Mouse (Mus musculus) CD4-positive naive resting alpha-beta T cell, adult 76 days (primary cell): ENCODE results near the gene Prss56. TPM values are rescaled to one million over a fixed set of nuclear protein-coding genes. Genes with fewer than 3 reads are reported as not detected.

ENCODE experiments used
- total RNA-seq: library from RNA; stranded (reverse); gene quantifications from one replicate; pipeline ENCODE4 v1.2.4, GENCODE M21; 2023

Gene Prss56
- total RNA-seq: not detected

DNA sequence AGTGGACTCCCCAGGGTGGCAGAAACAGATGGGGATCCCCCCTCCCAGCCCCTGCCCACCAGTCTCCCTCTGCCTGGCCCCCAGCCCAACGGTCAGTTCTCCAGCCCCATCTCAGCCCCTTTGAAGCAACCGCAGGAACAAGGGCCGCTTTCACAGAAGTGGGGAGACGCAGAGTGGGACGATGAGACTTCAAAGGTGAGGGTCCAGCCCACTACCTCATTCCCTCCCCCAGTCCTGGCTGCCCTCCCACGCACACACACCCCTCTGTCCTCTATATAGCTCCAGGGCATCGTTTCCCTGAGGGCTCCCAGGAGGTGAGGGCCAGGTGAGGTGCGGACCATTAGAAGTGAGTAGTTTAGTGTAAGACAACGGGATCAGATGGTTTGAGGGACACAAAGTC, at the start of gene Prss56:
Prss56 (plus strand) TSS at position 301 of the 400 bp plus-strand sequence.

DNA sequence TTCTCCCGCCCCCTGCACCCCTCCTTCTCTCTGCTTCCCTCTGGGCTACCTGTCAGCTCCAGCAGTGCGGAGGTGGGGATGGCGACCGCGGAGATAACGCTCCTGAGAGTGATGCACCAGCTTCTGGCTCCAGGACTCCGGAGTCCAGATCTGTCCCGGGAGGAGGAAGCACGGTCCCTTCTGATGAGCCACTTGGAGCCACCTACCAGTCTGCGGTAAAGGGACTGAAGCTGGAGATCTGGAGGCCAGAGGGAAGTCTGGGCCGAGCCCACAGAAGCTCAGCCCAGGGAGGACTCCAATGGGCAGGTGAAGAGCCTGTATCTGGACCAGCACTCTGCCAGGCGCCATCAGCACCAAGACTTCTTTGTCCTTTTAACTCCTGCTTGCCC, 26.9 kb upstream of the Prss56 start, which contains the start of gene Ecel1:
Ecel1 (minus strand) TSS at position 323 of the 389 bp plus-strand sequence.

DNA sequence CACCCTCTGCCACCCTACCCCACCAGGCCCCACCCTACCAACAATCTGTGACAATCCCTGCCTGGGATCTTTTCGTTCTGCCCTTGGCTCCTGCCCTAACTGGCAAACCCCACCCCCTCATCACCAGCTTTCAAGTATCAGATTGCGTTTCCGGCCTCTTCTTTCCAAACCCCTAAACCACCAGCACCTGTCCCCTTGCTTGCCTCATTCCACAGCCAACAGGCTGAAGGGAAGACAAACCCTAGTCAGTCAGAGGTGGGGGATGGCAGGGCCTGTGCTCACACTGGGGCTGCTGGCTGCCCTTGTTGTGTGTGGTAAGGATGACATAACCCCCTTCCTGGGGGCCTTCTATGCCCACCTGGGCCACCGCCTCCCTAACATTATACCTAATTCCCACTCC, 7.3 kb downstream of the Prss56 start, which contains the start of gene Chrnd:
Chrnd (plus strand) TSS at position 179 of the 400 bp plus-strand sequence.

DNA sequence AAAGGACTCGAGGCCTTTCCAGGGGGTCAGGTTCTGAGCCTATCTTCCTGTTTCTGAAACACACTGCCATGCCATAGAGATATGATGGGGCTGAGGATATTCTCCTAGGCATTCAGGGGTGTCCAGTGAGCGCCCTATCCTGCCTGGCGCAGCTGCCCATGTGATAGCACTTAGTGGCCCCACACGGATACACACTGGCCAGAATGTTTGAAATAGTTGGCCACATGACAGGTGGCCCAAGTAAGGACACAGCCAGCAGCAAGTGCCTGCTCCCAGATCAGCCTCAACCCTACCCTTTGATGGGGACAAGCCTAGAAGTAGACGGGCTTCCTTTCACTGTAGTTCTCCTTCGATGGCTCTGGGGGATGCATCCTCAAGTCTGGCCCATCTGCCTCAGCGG, 21.4 kb downstream of the Prss56 start, which contains the start of gene Chrng:
Chrng (plus strand) TSS at position 193 of the 400 bp plus-strand sequence.

DNA sequence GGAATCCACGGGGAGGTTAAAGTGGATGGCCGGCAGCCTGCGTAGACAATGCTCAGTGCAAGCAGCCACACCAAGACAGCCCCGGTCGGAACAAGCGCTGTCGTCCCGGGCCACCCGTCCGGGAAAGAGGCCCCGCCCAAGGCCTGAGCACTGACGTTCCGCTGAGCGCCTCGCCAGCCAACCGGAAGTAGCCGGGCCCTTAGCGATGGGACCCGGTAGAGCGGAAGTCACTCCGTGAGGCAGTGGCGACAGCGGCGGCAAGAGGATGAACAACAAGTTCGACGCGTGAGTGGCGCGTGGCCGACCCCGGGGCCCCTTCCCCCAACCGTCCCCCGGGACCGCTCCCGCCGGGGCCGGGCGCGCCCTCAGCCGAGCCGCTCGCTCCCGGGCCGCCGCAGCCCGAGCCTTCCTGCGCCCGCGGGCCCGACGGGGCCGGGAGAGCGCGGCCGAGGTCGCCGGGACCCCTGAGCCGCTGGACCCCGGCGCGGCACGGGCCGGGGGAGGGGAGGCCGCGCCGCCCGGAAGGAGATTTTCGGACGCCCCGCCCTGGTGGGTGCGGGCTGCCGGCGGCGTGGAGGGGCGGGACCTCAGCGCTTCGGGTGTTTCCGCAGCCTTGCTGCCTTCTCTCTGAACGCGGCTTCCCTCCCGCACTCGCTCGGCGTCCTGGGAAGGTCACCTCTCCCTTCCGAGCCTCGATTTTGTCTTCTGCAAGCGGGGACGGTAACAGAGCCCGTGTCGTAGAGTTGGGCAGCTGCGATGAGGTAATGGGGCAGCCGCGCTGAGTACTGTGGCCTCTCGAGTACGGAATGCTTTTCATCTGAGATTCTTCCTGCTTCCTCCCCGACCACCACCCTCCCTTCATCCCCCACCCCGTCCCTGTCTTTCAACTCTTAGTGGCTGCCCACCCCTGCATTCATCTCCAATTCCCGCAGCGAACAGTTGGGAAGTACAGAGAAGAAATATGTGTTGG, 30.9 kb downstream of the Prss56 start, which contains the start of gene Eif4e2:
Eif4e2 (plus strand) TSS at position 180 of the 970 bp plus-strand sequence.

Other genes with a start within 250 kb of the Prss56 start
- gene Alppl2, start 93.4 kb upstream of the Prss56 start, total RNA-seq: not detected
- gene Alpi, start 81.7 kb upstream of the Prss56 start, total RNA-seq: not detected
- gene Akp3, start 58.3 kb upstream of the Prss56 start, total RNA-seq: not detected
- gene Ecel1, start 26.8 kb upstream of the Prss56 start, total RNA-seq: not detected
- not detected for gene Chrnd, start 7.3 kb downstream of the Prss56 start, total RNA-seq
- gene Chrng, start 21.3 kb downstream of the Prss56 start, total RNA-seq: not detected
- 156 TPM for gene Eif4e2, start 30.6 kb downstream of the Prss56 start, total RNA-seq
- gene Efhd1, start 81.0 kb downstream of the Prss56 start, total RNA-seq: not detected
- 120 TPM for gene Gigyf2, start 143.7 kb downstream of the Prss56 start, total RNA-seq
- gene Kcnj13, start 211.4 kb downstream of the Prss56 start, total RNA-seq: not detected